Mouse (Mus musculus) gastrocnemius, postnatal 25 days (tissue): ENCODE measurements around the gene A930009A15Rik. TPM values are rescaled to one million over a fixed set of nuclear protein-coding genes. Genes with fewer than 3 reads are reported as not detected.

ENCODE experiments used
- DNase-seq: peaks from one replicate; pipeline ENCODE4 v3.0.0; 2022
- total RNA-seq, 2 experiments: library from RNA; stranded (reverse); gene quantifications; 1 replicate in 1 of 2; 2 replicates in 1 of 2; pipeline ENCODE4 v1.2.3; 2021

A930009A15Rik gene
- total RNA-seq, 2 experiments from 2014 or later, result not detected

GRCm38 (mm10) chr10:115579494-115579893 is 9.7 kb downstream of the A930009A15Rik start:
- peak; percentile 19 for DNase-seq

DNA sequence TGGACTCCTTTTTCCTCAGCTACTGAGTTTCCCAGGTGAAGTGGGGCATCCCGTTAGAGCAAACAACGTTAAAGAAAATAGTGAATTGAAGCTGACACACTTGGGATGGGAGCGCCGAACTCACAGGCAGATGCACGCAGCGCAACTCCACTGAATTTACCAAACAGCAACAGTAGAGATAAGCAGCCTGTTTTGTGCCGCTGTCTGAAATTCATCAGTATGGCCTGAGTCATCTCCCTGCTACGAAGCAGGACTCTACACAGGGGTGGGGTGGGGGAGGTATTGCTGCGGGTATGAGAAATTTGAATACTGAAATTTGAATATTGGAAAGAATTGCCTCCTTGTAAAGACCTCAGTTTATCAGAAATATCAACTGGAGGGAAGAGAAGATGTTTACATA is 12.2 kb downstream of the A930009A15Rik start:
- DNase-seq, result no peak

GRCm38 (mm10) chr10:115583071-115583470 is 13.3 kb downstream of the A930009A15Rik start:
- no peak for DNase-seq

DNA sequence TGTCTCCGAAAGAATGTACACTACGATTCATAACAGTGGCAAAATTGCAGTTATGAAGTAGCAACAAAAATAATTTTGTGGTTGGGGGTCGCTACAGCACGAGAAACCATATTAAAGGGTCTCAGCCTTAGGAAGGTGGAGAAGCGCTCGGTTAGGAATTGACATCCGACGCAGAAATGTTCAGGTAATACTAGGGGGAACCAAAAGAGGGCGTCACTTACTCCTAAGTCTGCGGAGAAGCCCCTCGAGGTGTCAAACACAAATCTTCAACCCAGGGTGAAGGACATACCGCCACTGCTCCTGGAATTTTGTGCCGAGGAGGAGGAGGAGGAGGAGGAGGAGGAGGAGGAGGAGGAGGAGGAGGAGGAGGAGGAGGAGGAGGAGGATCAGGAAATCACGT is 14.9 kb downstream of the A930009A15Rik start:
- no peak for DNase-seq

DNA sequence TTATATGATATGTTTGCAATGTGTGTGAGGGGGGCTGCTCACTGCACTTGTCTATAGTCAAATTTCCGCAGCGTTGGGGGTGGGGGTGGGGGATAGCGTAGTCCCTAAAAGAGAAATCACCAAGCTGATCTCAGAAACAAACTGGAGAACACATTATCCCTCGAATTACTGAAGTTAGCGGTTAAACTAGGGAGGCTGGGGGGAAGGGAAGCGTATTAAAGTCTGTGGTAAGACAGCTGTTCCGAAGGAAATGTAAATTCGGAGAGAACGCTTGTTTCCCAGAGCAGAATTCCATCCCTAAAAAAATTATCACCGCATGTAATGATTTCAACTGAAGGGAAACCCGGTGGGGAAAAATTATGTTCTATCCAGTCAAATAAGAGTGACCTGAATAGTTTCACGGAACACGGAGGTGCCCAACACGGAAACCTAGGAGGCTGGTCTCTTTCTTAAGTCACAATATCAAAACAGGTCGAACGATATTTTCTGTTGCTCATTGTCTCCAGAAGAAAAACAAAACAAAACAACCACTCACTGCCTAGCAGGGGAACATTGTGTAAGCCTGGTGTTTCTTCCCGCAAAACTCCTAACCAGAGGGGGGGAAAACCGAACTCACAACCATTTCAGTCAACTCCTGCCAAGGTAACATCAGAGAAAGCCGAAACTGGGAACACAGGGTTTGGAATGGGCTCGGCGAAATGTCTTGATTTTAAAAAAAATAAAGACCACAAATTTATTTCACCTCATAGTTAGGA is 15.9 kb downstream of the A930009A15Rik start:
- no peak for DNase-seq

GRCm38 (mm10) chr10:115586246-115587231 is 16.8 kb downstream of the A930009A15Rik start:
- DNase-seq, result no peak

- no peak for DNase-seq
These were observed 17.6 kb downstream of the A930009A15Rik start, which contains the start of gene Lgr5 for GRCm38 (mm10) chr10:115587301-115587969. TSS of gene Lgr5 (minus strand) at chr10:115587780.

GRCm38 (mm10) chr10:115587979-115588378 is 18.2 kb downstream of the A930009A15Rik start:
- DNase-seq, result no peak

- DNase-seq, result no peak
These were observed 23.4 kb downstream of the A930009A15Rik start for GRCm38 (mm10) chr10:115593221-115593620.

GRCm38 (mm10) chr10:115593651-115594050 is 23.9 kb downstream of the A930009A15Rik start:
- no peak for DNase-seq

GRCm38 (mm10) chr10:115595748-115596147 is 26.0 kb downstream of the A930009A15Rik start:
- DNase-seq, result no peak

DNA sequence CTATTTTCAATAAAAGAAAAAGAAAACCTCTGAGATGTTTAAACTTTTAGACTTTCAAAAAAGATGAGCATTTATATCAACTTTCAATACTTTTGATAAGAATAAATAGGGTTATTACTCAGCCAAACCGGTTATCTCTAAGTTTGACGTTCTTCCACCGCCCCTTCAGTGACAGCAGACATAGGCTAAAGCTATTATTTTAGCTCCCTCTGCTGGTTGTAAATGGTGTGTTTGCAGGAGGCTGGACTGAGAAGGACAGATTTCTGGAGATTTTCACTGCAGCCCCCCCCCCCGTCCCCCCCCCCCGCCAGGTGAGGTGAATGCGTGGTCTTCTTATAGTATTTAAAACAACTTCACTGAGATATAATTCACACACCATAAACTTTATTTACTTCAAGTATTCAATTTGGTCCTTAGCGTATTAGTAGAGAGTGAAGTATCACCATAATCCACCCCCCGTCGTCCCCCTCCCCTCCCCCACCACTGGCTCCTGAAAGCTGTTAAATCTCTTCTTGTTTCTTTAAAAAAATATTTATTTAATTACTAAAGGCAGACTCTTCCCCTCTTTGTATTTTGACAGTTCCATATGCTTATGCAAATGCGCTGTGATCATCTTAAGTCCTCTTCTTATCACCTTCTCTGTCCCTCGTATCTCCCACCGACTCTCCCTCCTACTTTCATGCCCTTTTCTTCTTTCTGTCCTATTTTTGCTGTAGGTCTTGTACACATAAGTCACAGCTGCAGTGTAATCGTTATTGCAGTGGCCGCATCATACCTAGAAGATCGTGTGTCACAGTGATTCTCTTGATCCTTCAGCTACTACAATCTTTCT is 47.9 kb downstream of the A930009A15Rik start:
- DNase-seq, result no peak

DNA sequence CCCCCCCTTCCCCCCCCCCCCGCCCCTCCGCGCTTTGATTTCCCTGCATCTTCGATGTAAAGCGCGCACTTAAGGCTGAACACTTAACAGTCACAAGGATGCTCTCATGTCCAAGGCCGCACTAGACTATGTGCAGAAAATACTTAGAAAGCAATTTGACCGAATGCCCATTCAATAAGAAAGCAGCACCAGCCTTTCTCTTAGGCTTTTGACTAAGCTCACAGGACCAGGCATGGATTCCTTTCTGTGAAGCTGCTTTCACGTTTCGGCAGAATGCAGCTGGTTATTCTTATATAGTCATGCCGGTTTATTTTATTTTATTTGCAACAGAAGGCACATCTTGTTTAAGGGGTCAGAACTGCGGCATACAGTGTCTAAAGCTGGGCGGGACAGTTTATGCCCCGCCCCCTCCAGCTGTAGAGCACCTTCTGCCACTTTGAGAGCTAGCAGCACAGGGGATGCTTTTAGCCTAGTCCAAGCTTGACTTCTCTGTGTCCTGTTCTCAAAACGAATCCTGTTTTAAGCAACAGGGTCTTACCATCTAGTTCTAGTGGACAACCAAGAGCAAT is 48.6 kb downstream of the A930009A15Rik start:
- no peak for DNase-seq

- DNase-seq, result no peak
These were observed 53.7 kb downstream of the A930009A15Rik start for GRCm38 (mm10) chr10:115623481-115623880.

GRCm38 (mm10) chr10:115623956-115624671 is 54.3 kb downstream of the A930009A15Rik start:
- no peak for DNase-seq

- DNase-seq, result no peak
These were observed 55.2 kb downstream of the A930009A15Rik start for GRCm38 (mm10) chr10:115624957-115625356.

- no peak for DNase-seq
These were observed 56.9 kb downstream of the A930009A15Rik start for GRCm38 (mm10) chr10:115626678-115627077.
